12 mouse cellular contexts compared by ENCODE assay signal in genomic region chr17:66278037-66278436, GRCm38 (mm10).
A peak's percentile ranks its signal among the peaks of the same experiment; 100 is the strongest.
DNase-seq lines count a peak whose midpoint lies in the region; ATAC-seq and TF ChIP-seq lines count a peak whose summit lies in the region.
"Had no signal": no experiment of that assay in that cellular context is flagged by ENCODE, and none has a peak within 500 bp of the region (broad histone marks: within the 10 kb centered on the region; RNA-seq: fewer than 3 reads in every experiment).

No protein-coding gene starts in this region.

- no peaks in the 10 kb centered on the region for H3K4me1 ChIP-seq in forebrain, embryonic 11.5 days (replicated peaks; ENCODE audit: control insufficient read depth, insufficient read depth, low read length)
- H3K4me1 ChIP-seq in forebrain, embryonic 10.5 days = peaks cover 12% of the 10 kb centered on the region
- peaks cover 29% of the 10 kb centered on the region for H3K4me1 ChIP-seq in forebrain, embryonic 13.5 days
- H3K4me1 ChIP-seq in hindbrain, embryonic 16.5 days (ENCODE audit: control insufficient read depth, insufficient read depth, low read depth, low read length) = peaks cover 14% of the 10 kb centered on the region
- H3K4me1 ChIP-seq in neural tube, embryonic 14.5 days (ENCODE audit: control insufficient read depth, insufficient read depth, low read length) = peaks cover 7% of the 10 kb centered on the region
- no peaks in the 10 kb centered on the region for H3K4me1 ChIP-seq in lung, adult 2 months (ENCODE audit: control insufficient read depth, insufficient read depth, low read length)
- H3K4me1 ChIP-seq: liver, embryonic 12.5 days had no signal

- H3K4me3 ChIP-seq in forebrain, embryonic 11.5 days (ENCODE audit: low read depth, low read length) = no peak overlapping the region
- H3K4me3 ChIP-seq in forebrain, embryonic 10.5 days = no peak overlapping the region
- H3K4me3 ChIP-seq in forebrain, embryonic 13.5 days = no peak overlapping the region
- no peak overlapping the region for H3K4me3 ChIP-seq in hindbrain, embryonic 16.5 days (ENCODE audit: low read length)
- H3K4me3 ChIP-seq in neural tube, embryonic 14.5 days (ENCODE audit: low read depth, low read length) = no peak overlapping the region
- no peak overlapping the region for H3K4me3 ChIP-seq in lung, adult 2 months (replicated peaks; ENCODE audit: extremely low read depth, low read depth, low read length)
- H3K4me3 ChIP-seq: liver, embryonic 12.5 days had no signal

- no peaks in the 10 kb centered on the region for H3K36me3 ChIP-seq in forebrain, embryonic 11.5 days (ENCODE audit: control insufficient read depth, insufficient read depth, low read length)
- no peaks in the 10 kb centered on the region for H3K36me3 ChIP-seq in forebrain, embryonic 10.5 days (replicated peaks)
- H3K36me3 ChIP-seq in forebrain, embryonic 13.5 days (ENCODE audit: poor library complexity, severe bottlenecking) = no peaks in the 10 kb centered on the region
- H3K36me3 ChIP-seq in hindbrain, embryonic 16.5 days (ENCODE audit: control insufficient read depth, insufficient read depth, low read length) = no peaks in the 10 kb centered on the region
- H3K36me3 ChIP-seq in neural tube, embryonic 14.5 days (ENCODE audit: control insufficient read depth, insufficient read depth, low read length) = no peaks in the 10 kb centered on the region
- H3K36me3 ChIP-seq: liver, embryonic 12.5 days had no signal

- WGBS in forebrain, embryonic 11.5 days = 84% methylated on average over 5 of the region's 5 CpGs
- 88% methylated on average over 5 of the region's 5 CpGs for WGBS in forebrain, embryonic 10.5 days
- WGBS in forebrain, embryonic 13.5 days = 63% methylated on average over 5 of the region's 5 CpGs
- 38% methylated on average over 5 of the region's 5 CpGs for WGBS in hindbrain, embryonic 16.5 days
- WGBS in neural tube, embryonic 14.5 days = 49% methylated on average over 5 of the region's 5 CpGs
- WGBS in lung, adult 2 months = 67% methylated on average over 5 of the region's 5 CpGs

- intact Hi-C loops in left cerebral cortex, postnatal 14 days (cut with DNase I) = no loop called here

- no peak for TF ChIP-seq CTCF in lung, adult 2 months (IDR thresholded peaks at IDR 0.05; ENCODE audit: insufficient read depth, low read length)

- 0 out of 2 replicates have a peak, but pooled peaks have one; percentile 27 for ATAC-seq in forebrain, embryonic 11.5 days (replicated peaks; ENCODE audit: low FRiP score)
- ATAC-seq in forebrain, embryonic 13.5 days = no peak
- peak; percentile 55 for ATAC-seq in hindbrain, embryonic 16.5 days
- ATAC-seq in neural tube, embryonic 14.5 days (ENCODE audit: low read depth) = peak; percentile 33; the same call in 1 of the 2 replicates
- ATAC-seq: liver, embryonic 12.5 days had no signal

- DNase-seq in forebrain, embryonic 11.5 days (ENCODE audit: low spot score) = peak; percentile 53
- no peak for DNase-seq in forebrain, embryonic 10.5 days (ENCODE audit: extremely low spot score, low spot score)
- no peak for DNase-seq in lung, adult 2 months
- DNase-seq in left cerebral cortex, postnatal 14 days (ENCODE audit: low spot score in 2 of 2) = no peak
- DNase-seq: cerebellum, postnatal 25 days; kidney, adult 2 months; lung, postnatal 14 days; right cerebral cortex, adult 18-20 months had no signal

- no peaks in the 10 kb centered on the region for H3K9me3 ChIP-seq in forebrain, embryonic 11.5 days (ENCODE audit: control insufficient read depth, low read length)
- H3K9me3 ChIP-seq in forebrain, embryonic 10.5 days = no peaks in the 10 kb centered on the region
- H3K9me3 ChIP-seq in forebrain, embryonic 13.5 days (replicated peaks) = no peaks in the 10 kb centered on the region
- no peaks in the 10 kb centered on the region for H3K9me3 ChIP-seq in hindbrain, embryonic 16.5 days (ENCODE audit: control insufficient read depth, low read length)
- no peaks in the 10 kb centered on the region for H3K9me3 ChIP-seq in neural tube, embryonic 14.5 days (ENCODE audit: control insufficient read depth, low read length)
- H3K9me3 ChIP-seq: liver, embryonic 12.5 days had no signal

- no peak overlapping the region for H3K27ac ChIP-seq in forebrain, embryonic 11.5 days (ENCODE audit: low read depth, low read length)
- H3K27ac ChIP-seq in forebrain, embryonic 10.5 days = no peak overlapping the region
- H3K27ac ChIP-seq in forebrain, embryonic 13.5 days = peak overlapping the region; percentile 21; the same call in 1 of the 2 replicates
- H3K27ac ChIP-seq in hindbrain, embryonic 16.5 days (ENCODE audit: low read depth, low read length) = peak overlapping the region; percentile 52; the same call in 1 of the 2 replicates
- no peak overlapping the region for H3K27ac ChIP-seq in neural tube, embryonic 14.5 days (ENCODE audit: low read depth, low read length)
- H3K27ac ChIP-seq: liver, embryonic 12.5 days had no signal

- H3K4me2 ChIP-seq in forebrain, embryonic 11.5 days (ENCODE audit: low read depth, low read length, severe bottlenecking) = no peak overlapping the region
- H3K4me2 ChIP-seq in forebrain, embryonic 13.5 days = no peak overlapping the region
- no peak overlapping the region for H3K4me2 ChIP-seq in hindbrain, embryonic 16.5 days (ENCODE audit: low read length)
- no peak overlapping the region for H3K4me2 ChIP-seq in neural tube, embryonic 14.5 days (ENCODE audit: low read depth, low read length)
- H3K4me2 ChIP-seq: liver, embryonic 12.5 days had no signal

- H3K9ac ChIP-seq in forebrain, embryonic 11.5 days (ENCODE audit: low read length) = no peak overlapping the region
- H3K9ac ChIP-seq in forebrain, embryonic 13.5 days = no peak overlapping the region
- no peak overlapping the region for H3K9ac ChIP-seq in hindbrain, embryonic 16.5 days (ENCODE audit: low read depth, low read length)
- H3K9ac ChIP-seq in neural tube, embryonic 14.5 days (replicated peaks; ENCODE audit: low read depth, low read length) = no peak overlapping the region
- H3K9ac ChIP-seq: liver, embryonic 12.5 days had no signal

- H3K27me3 ChIP-seq in forebrain, embryonic 11.5 days (ENCODE audit: control insufficient read depth, insufficient read depth, low read length) = no peaks in the 10 kb centered on the region
- no peaks in the 10 kb centered on the region for H3K27me3 ChIP-seq in forebrain, embryonic 10.5 days (ENCODE audit: poor library complexity, severe bottlenecking)
- H3K27me3 ChIP-seq in forebrain, embryonic 13.5 days = no peaks in the 10 kb centered on the region
- no peaks in the 10 kb centered on the region for H3K27me3 ChIP-seq in hindbrain, embryonic 16.5 days (replicated peaks; ENCODE audit: control insufficient read depth, insufficient read depth, low read length)
- no peaks in the 10 kb centered on the region for H3K27me3 ChIP-seq in neural tube, embryonic 14.5 days (ENCODE audit: control insufficient read depth, insufficient read depth, low read length)
- H3K27me3 ChIP-seq: liver, embryonic 12.5 days had no signal

- TF ChIP-seq POLR2A in lung, adult 2 months (IDR thresholded peaks at IDR 0.05; ENCODE audit: borderline replicate concordance, extremely low read depth, low read depth, low read length) = no peak

Comparison
In these comparisons a context has a peak if more than half of its experiments do, and no peak if none do; other contexts are left out.
1. H3K27ac ChIP-seq: peak in forebrain, embryonic 13.5 days (single experiment) and hindbrain, embryonic 16.5 days (single experiment); none in forebrain, embryonic 11.5 days (single experiment), forebrain, embryonic 10.5 days (single experiment) and neural tube, embryonic 14.5 days (single experiment).